Mouse (Mus musculus): ENCODE results near the gene Zbtb8a. TPM values are rescaled to one million over a fixed set of nuclear protein-coding genes. Genes with fewer than 3 reads are reported as not detected.
"Not testable (repeated sequence)": the region's sequence is repeated elsewhere in the genome, so short reads cannot be mapped to it uniquely, and the experiment has no call there.

Gene Zbtb8a
- polyA plus RNA-seq, 1 experiment from 2014 or later = 17.2 TPM

DNA sequence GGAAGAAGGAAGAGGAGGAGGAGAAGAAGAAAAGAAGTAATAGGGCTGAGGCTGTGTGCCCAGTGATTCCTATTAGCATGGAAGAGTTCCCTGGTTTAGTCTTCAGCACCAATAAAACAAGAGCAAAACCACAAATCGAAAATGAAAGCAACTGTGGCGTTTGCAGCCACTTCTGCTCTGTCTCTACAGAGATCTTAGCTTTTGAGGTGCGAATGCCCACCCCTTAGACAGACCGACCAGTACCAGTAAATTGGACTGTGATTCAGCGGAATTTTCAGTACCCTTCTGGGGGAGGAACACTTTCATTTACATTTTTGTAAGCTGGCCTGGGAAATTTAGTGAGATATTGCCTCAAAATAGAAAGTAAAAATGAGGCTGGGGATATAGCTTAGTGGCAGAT lies 12.7 kb downstream of the Zbtb8a start:
- Histone ChIP-seq H3K4me2 (replicated peaks; ENCODE audit: low read depth, low read length) (no peak overlapping the region), H3K4me3 (ENCODE audit: low read length) (no peak overlapping the region), H3K36me3 (ENCODE audit: insufficient read depth, low read length) (peaks cover 6% of the 10 kb centered on the region; the same call in 1 of the 2 replicates), H3K27me3 (ENCODE audit: insufficient read depth, low read length) (no peaks in the 10 kb centered on the region), H3K9ac (replicated peaks; ENCODE audit: low read length) (no peak overlapping the region), H3K9me3 (ENCODE audit: low read length) (no peaks in the 10 kb centered on the region), H3K4me1 (ENCODE audit: insufficient read depth, low read length) (no peaks in the 10 kb centered on the region), H3K27ac (ENCODE audit: low read length) (no peak overlapping the region)
- ATAC-seq (ENCODE audit: low FRiP score, low TSS enrichment) = no peak
- 86% methylated on average over 5 of the region's 5 CpGs for WGBS

DNA sequence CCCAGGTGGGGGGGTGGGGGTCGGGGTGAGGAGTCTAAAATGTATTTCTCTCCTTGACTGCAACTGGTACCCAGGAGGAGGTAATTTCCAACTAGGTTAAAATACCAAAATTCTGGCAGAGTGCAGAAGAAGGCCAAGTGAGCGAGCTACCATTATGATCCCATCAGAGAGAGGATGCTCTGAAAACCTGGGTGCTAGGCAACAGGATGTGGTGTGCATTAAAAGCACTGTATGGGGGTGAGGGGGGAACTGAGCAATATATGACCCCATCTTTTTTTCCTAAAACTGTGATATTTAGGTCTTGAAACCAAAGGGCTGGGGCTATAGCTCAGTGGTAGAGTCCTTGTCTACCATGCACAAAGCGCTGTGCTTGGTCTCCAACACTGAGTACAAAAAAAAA lies 13.5 kb downstream of the Zbtb8a start:
- Histone ChIP-seq H3K9me3 (ENCODE audit: low read length) (no peaks in the 10 kb centered on the region), H3K36me3 (ENCODE audit: insufficient read depth, low read length) (peaks cover 14% of the 10 kb centered on the region), H3K27ac (ENCODE audit: low read length) (no peak overlapping the region), H3K9ac (replicated peaks; ENCODE audit: low read length) (no peak overlapping the region), H3K4me2 (replicated peaks; ENCODE audit: low read depth, low read length) (no peak overlapping the region), H3K4me1 (ENCODE audit: insufficient read depth, low read length) (no peaks in the 10 kb centered on the region), H3K4me3 (ENCODE audit: low read length) (no peak overlapping the region), H3K27me3 (ENCODE audit: insufficient read depth, low read length) (no peaks in the 10 kb centered on the region)
- 92% methylated on average over 3 of the region's 3 CpGs for WGBS
- no peak for ATAC-seq (ENCODE audit: low FRiP score, low TSS enrichment)

DNA sequence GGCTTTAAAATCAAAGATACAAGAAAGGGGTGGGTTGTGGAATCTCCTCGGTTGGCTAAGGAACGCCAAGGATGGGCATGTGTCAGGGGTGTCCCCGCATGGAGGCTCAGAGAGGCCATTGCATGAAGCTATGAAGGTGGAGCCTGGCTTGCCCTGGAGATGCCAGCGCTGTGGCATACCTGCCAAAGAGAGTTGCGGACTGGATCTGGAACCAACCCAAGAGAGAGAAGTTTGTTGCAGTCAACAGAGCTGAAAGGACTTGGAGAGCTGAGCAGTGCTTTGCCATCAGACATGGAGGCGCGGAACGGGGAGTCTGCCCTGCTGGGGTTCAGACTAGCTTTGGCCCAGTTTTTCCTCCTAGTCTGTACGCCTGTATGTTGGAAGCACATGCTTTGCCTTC lies 14.5 kb downstream of the Zbtb8a start:
- Histone ChIP-seq H3K27me3 (ENCODE audit: insufficient read depth, low read length) (no peaks in the 10 kb centered on the region), H3K36me3 (ENCODE audit: insufficient read depth, low read length) (peaks cover 15% of the 10 kb centered on the region), H3K4me1 (ENCODE audit: insufficient read depth, low read length) (no peaks in the 10 kb centered on the region), H3K9me3 (ENCODE audit: low read length) (no peaks in the 10 kb centered on the region), H3K4me2 (replicated peaks; ENCODE audit: low read depth, low read length) (no peak overlapping the region), H3K4me3 (ENCODE audit: low read length) (no peak overlapping the region), H3K9ac (replicated peaks; ENCODE audit: low read length) (no peak overlapping the region), H3K27ac (ENCODE audit: low read length) (no peak overlapping the region)
- no peak for ATAC-seq (ENCODE audit: low FRiP score, low TSS enrichment)
- 95% methylated on average over 9 of the region's 9 CpGs for WGBS

DNA sequence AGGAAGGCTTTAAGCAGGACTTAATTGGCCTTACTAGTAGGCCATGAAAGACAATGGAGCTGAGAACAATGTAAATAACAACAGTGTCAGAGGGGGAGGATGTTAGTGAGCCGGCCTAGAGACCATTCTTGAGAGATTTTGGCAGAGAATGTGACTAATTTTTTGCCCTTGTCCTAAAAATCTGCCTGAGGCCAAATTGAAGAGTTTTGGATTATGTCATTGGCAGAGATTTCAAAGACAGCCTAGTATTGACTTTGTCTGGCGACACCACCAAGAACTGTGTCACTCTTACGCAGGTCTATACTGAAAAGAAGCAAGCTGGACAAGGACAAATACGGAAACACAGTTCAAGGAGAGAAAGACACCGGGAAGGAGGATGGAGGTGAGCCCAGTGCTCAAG lies 15.1 kb downstream of the Zbtb8a start:
- H3K9me3 ChIP-seq (ENCODE audit: low read length) = no peaks in the 10 kb centered on the region
- 79% methylated on average over 5 of the region's 5 CpGs for WGBS
- H3K4me1 ChIP-seq (ENCODE audit: insufficient read depth, low read length) = no peaks in the 10 kb centered on the region
- H3K9ac ChIP-seq (replicated peaks; ENCODE audit: low read length) = no peak overlapping the region
- ATAC-seq (ENCODE audit: low FRiP score, low TSS enrichment) = no peak
- no peaks in the 10 kb centered on the region for H3K27me3 ChIP-seq (ENCODE audit: insufficient read depth, low read length)
- no peak overlapping the region for H3K4me3 ChIP-seq (ENCODE audit: low read length)
- peaks cover 15% of the 10 kb centered on the region for H3K36me3 ChIP-seq (ENCODE audit: insufficient read depth, low read length)
- H3K27ac ChIP-seq (ENCODE audit: low read length) = no peak overlapping the region
- H3K4me2 ChIP-seq (replicated peaks; ENCODE audit: low read depth, low read length) = no peak overlapping the region

DNA sequence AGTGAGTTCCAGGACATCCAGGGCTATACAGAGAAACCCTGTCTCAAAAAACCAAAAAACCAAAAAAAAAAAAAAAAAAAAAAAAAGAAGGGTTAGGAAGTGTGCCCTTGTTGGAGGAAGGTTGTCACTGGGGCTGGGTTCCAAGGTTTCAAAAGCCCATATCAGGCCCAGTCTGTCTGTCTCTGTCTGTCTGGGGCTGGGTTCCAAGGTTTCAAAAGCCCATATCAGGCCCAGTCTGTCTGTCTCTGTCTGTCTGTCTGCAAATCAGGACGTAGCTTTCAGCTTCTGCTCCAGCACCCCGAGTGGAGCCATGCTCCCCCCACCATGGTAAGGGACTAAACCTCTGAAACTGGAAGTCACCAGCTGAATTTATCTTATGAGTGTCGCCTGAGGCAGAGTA lies 15.7 kb downstream of the Zbtb8a start:
- not testable (repeated sequence) for H3K9me3 ChIP-seq (ENCODE audit: low read length); ATAC-seq (ENCODE audit: low FRiP score, low TSS enrichment); H3K9ac ChIP-seq (replicated peaks; ENCODE audit: low read length); H3K27ac ChIP-seq (ENCODE audit: low read length); H3K4me3 ChIP-seq (ENCODE audit: low read length); H3K4me2 ChIP-seq (replicated peaks; ENCODE audit: low read depth, low read length); H3K27me3 ChIP-seq (ENCODE audit: insufficient read depth, low read length); H3K4me1 ChIP-seq (ENCODE audit: insufficient read depth, low read length)
- H3K36me3 ChIP-seq (ENCODE audit: insufficient read depth, low read length) = peaks cover 18% of the 10 kb centered on the region
- WGBS = 91% methylated on average over 3 of the region's 3 CpGs

DNA sequence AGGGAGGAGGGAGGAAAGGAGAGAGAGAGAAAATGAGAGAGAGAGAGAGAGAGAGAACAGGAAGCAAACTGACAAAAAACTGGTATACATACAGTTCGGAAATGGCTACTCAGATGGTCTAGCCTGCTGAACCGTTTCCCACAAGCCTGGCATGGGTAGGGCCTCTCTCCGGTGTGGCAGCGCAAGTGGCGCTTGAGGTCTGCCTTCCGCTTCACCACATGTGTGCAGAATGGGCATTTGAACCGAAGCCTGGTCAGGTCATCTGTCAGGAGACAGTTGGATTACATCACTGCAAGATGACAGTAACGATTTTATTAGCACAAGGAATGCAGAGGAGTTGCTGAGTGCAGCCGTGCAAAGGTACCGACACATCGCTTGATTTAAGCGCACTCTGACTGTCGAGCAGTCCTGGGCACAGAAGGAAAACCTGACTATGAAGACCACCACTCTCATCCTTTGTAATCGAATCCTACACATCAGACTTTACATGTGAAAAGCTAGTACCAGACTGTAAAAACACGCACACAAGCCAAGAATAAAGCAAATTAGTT lies 20.2 kb downstream of the Zbtb8a start:
- Histone ChIP-seq H3K9me3 (ENCODE audit: low read length) (no peaks in the 10 kb centered on the region), H3K27me3 (ENCODE audit: insufficient read depth, low read length) (no peaks in the 10 kb centered on the region), H3K4me2 (replicated peaks; ENCODE audit: low read depth, low read length) (no peak overlapping the region), H3K36me3 (ENCODE audit: insufficient read depth, low read length) (peaks cover 34% of the 10 kb centered on the region), H3K9ac (replicated peaks; ENCODE audit: low read length) (no peak overlapping the region), H3K4me3 (ENCODE audit: low read length) (no peak overlapping the region), H3K4me1 (ENCODE audit: insufficient read depth, low read length) (no peaks in the 10 kb centered on the region), H3K27ac (ENCODE audit: low read length) (peak overlapping the region; percentile 39)
- WGBS = 50% methylated on average over 15 of the region's 15 CpGs
- ATAC-seq (ENCODE audit: low FRiP score, low TSS enrichment) = peak; percentile 70; the same call in 1 of the 2 replicates

DNA sequence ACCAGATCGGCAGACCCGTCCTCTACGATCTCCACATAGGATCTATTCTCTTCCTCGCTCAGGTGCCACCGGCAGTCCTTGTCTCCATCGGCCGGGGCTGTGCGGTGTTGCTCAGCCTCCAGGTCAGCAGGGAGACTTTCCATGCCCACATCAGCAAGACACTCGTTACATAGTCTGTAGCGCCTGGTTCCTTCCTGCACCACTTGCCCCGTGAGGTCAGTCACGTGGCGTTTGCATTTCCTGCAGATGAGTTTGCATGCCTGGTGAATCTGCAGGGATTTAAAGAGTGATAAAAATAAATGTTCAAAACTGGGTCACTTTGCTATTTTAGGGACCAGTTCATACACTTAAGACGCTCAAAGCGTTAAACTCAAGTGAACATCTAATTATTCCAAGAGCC lies 23.7 kb downstream of the Zbtb8a start:
- no peak overlapping the region for H3K4me3 ChIP-seq (ENCODE audit: low read length)
- 74% methylated on average over 15 of the region's 15 CpGs for WGBS
- no peak overlapping the region for H3K9ac ChIP-seq (replicated peaks; ENCODE audit: low read length)
- H3K4me2 ChIP-seq (replicated peaks; ENCODE audit: low read depth, low read length) = no peak overlapping the region
- no peak overlapping the region for H3K27ac ChIP-seq (ENCODE audit: low read length)
- H3K27me3 ChIP-seq (ENCODE audit: insufficient read depth, low read length) = no peaks in the 10 kb centered on the region
- no peak for ATAC-seq (ENCODE audit: low FRiP score, low TSS enrichment)
- 0 out of 2 replicates have a peak, but pooled peaks cover 3% of the 10 kb centered on the region for H3K4me1 ChIP-seq (ENCODE audit: insufficient read depth, low read length)
- no peaks in the 10 kb centered on the region for H3K9me3 ChIP-seq (ENCODE audit: low read length)
- peaks cover 22% of the 10 kb centered on the region; the same call in 1 of the 2 replicates for H3K36me3 ChIP-seq (ENCODE audit: insufficient read depth, low read length)

DNA sequence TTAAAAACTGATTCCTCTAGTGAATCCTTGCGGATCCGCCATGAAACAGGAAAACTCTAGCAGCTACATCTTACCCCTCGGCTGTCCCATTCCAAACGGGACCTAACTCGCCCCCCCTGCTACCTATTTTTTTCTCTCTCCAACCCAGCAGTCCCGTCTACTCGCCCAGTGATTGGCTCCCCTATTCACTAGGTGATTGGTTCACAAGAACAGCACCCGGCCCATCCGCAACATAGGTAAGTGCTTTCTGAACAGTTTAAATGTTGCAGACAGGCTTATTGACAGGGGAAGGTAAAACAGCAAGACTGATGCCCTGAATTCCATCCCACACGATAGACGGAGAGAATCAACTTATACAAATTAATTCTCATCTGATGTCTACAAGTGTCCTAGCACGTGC lies 24.7 kb downstream of the Zbtb8a start:
- WGBS = 91% methylated on average over 12 of the region's 12 CpGs
- no peak overlapping the region for H3K27ac ChIP-seq (ENCODE audit: low read length)

DNA sequence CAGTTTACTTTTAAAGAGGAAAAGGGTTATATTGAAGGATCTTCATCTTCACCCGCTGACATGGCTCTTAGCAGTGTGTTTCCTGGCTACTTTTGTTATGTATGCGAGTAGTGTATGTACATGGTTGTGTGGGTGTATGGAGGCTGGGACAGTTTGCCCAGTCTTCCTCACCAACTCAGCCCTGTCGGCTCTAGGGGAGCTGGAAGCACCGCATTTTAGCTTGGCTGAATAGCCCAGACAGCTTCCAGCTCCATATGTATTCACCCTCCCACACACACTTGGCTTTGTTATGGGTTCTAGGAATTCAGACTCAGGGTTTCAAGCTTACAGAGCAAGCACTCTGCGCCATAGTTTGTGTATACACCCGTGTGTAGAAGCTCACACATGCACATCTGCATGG lies 26.8 kb downstream of the Zbtb8a start:
- WGBS = 73% methylated on average over 6 of the region's 6 CpGs
- Histone ChIP-seq H3K36me3 (ENCODE audit: insufficient read depth, low read length) (peaks cover 21% of the 10 kb centered on the region; the same call in 1 of the 2 replicates), H3K4me2 (replicated peaks; ENCODE audit: low read depth, low read length) (no peak overlapping the region), H3K4me3 (ENCODE audit: low read length) (no peak overlapping the region), H3K9me3 (ENCODE audit: low read length) (no peaks in the 10 kb centered on the region), H3K4me1 (ENCODE audit: insufficient read depth, low read length) (0 out of 2 replicates have a peak, but pooled peaks cover 3% of the 10 kb centered on the region), H3K27me3 (ENCODE audit: insufficient read depth, low read length) (no peaks in the 10 kb centered on the region), H3K27ac (ENCODE audit: low read length) (no peak overlapping the region; the same call in 1 of the 2 replicates), H3K9ac (replicated peaks; ENCODE audit: low read length) (no peak overlapping the region)
- ATAC-seq (ENCODE audit: low FRiP score, low TSS enrichment) = no peak

More for the DNA sequence above, 24.7 kb downstream of the Zbtb8a start:
- H3K36me3 ChIP-seq (ENCODE audit: insufficient read depth, low read length) = peaks cover 22% of the 10 kb centered on the region; the same call in 1 of the 2 replicates
- no peak overlapping the region for H3K4me3 ChIP-seq (ENCODE audit: low read length)
- ATAC-seq (ENCODE audit: low FRiP score, low TSS enrichment) = no peak
- H3K27me3 ChIP-seq (ENCODE audit: insufficient read depth, low read length) = no peaks in the 10 kb centered on the region
- no peak overlapping the region for H3K9ac ChIP-seq (replicated peaks; ENCODE audit: low read length)
- 0 out of 2 replicates have a peak, but pooled peaks cover 3% of the 10 kb centered on the region for H3K4me1 ChIP-seq (ENCODE audit: insufficient read depth, low read length)
- no peak overlapping the region for H3K4me2 ChIP-seq (replicated peaks; ENCODE audit: low read depth, low read length)
- H3K9me3 ChIP-seq (ENCODE audit: low read length) = no peaks in the 10 kb centered on the region

DNA sequence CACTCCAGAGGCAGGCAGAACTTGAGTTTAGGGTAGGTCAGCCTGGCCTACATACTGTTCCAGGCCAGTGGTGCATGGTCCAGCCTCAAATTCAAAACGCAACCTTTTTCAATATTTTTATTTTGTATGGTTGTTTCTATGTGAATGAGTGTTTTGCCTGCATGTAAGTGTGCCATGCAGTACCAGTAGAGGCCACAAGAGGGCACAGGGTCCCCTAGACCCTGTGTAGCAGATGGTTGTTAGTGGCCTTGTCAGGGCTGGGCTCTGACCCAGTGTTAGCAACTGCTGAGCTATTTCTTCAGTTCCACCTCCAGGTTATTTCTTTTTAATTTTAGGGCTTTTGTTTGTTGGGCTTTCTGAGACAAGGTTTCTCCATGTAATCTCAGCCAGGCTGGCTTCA lies 27.3 kb downstream of the Zbtb8a start:
- Histone ChIP-seq H3K9me3 (ENCODE audit: low read length) (no peaks in the 10 kb centered on the region), H3K27ac (ENCODE audit: low read length) (no peak overlapping the region), H3K4me3 (ENCODE audit: low read length) (no peak overlapping the region), H3K4me2 (replicated peaks; ENCODE audit: low read depth, low read length) (no peak overlapping the region), H3K27me3 (ENCODE audit: insufficient read depth, low read length) (no peaks in the 10 kb centered on the region), H3K9ac (replicated peaks; ENCODE audit: low read length) (no peak overlapping the region), H3K36me3 (ENCODE audit: insufficient read depth, low read length) (peaks cover 19% of the 10 kb centered on the region; the same call in 1 of the 2 replicates), H3K4me1 (ENCODE audit: insufficient read depth, low read length) (0 out of 2 replicates have a peak, but pooled peaks cover 3% of the 10 kb centered on the region)
- ATAC-seq (ENCODE audit: low FRiP score, low TSS enrichment) = peak; percentile 88
- WGBS = 5% methylated on average over 1 of the region's 1 CpGs

All from kidney, embryonic 16.5 days (tissue).